Mouse (Mus musculus) midbrain, embryonic 11.5 days (tissue): ENCODE measurements around the gene Ccnjl. TPM values are rescaled to one million over a fixed set of nuclear protein-coding genes. Genes with fewer than 3 reads are reported as not detected.

Source experiments
- ATAC-seq: fragments of 200-750 bp; cut with Nextera tagmentation; 2 replicates; pipeline ENCODE4 v1.8.0; 2017; ENCODE audit warnings: moderate TSS enrichment, moderate library complexity; ENCODE audit not compliant: low FRiP score
- DNase-seq: peaks from one replicate; pipeline ENCODE4 v3.0.0; 2015; ENCODE audit warnings: low spot score; ENCODE audit errors: missing footprints
- H3K27ac ChIP-seq: fragments of 300-500 bp; sonication (generic); 2 replicates; pipeline ENCODE4 v1.5.1; 2014; ENCODE audit warnings: low read depth, low read length
- H3K27me3 ChIP-seq: fragments of 300-500 bp; sonication (generic); 2 replicates; pipeline ENCODE4 v1.6.1; 2014; ENCODE audit warnings: mild to moderate bottlenecking, low read length, moderate library complexity, mixed read lengths; ENCODE audit not compliant: control insufficient read depth, insufficient read depth
- H3K36me3 ChIP-seq: fragments of 300-500 bp; sonication (generic); 2 replicates; pipeline ENCODE4 v1.6.1; 2014; ENCODE audit warnings: mild to moderate bottlenecking, low read length, moderate library complexity, mixed read lengths; ENCODE audit not compliant: control insufficient read depth, insufficient read depth
- H3K4me1 ChIP-seq: fragments of 300-500 bp; sonication (generic); 2 replicates; pipeline ENCODE4 v1.6.1; 2014; ENCODE audit warnings: low read length; ENCODE audit not compliant: control insufficient read depth, insufficient read depth
- H3K4me2 ChIP-seq: fragments of 300-500 bp; sonication (generic); 2 replicates; pipeline ENCODE4 v1.6.1; 2014; ENCODE audit warnings: mild to moderate bottlenecking, moderate library complexity
- H3K4me3 ChIP-seq: fragments of 300-500 bp; sonication (generic); 2 replicates; pipeline ENCODE4 v1.5.1; 2014; ENCODE audit warnings: low read depth, low read length
- H3K9ac ChIP-seq: fragments of 300-500 bp; sonication (generic); 2 replicates; pipeline ENCODE4 v1.6.1; 2014; ENCODE audit warnings: low read length
- H3K9me3 ChIP-seq: fragments of 300-500 bp; sonication (generic); 2 replicates; pipeline ENCODE4 v1.6.1; 2016; ENCODE audit warnings: low read length; ENCODE audit not compliant: control insufficient read depth
- WGBS: fragments of 180-500 bp; shearing (Covaris S2); extraction: QIAGEN DNeasy Blood & Tissue Kit; methylation state at CpG from one replicate; pipeline ENCODE4 v1.1.7; 2014; 5-methylcytosine and 5-hydroxymethylcytosine counted together
- polyA plus RNA-seq: library from polyadenylated mRNA; unstranded; fragments of >200 nt; fragmentation: Nextera tagmentation; extraction: Ambion mirVana; gene quantifications from 2 replicates; pipeline ENCODE4 v1.2.1, GENCODE M21; 2014

The Ccnjl gene
- polyA plus RNA-seq, 1 experiment from 2014 or later: 40.2 TPM

DNA sequence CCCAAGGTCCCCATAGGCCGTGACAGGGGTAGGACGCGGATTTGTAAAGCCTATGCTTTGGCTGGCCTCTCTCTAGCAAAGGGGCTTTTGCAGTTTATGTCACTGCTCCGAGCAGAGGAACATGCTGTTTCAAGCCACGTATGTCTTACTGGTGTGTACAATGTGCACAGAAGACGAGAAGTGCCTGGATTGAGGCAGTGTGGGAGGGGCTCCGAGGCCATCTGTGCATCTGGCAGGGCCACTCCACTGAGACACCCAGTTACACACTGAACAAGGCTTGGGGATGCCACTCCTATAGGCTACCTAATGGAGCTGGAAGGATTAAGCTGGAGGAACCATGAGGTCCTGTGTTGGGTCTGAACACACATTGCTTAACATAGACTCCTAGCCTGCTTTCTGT lies 89.8 kb downstream of the Ccnjl start:
- Histone ChIP-seq H3K4me2 (no peak overlapping the region), H3K9me3 (peaks cover 5% of the 10 kb centered on the region; the same call in 1 of the 2 replicates), H3K27me3 (no peaks in the 10 kb centered on the region), H3K27ac (no peak overlapping the region), H3K36me3 (no peaks in the 10 kb centered on the region), H3K4me3 (no peak overlapping the region), H3K9ac (0 out of 2 replicates have a peak overlapping the region, but pooled peaks have one; percentile 6), H3K4me1 (peaks cover 6% of the 10 kb centered on the region; the same call in 1 of the 2 replicates)
- DNase-seq (peak; percentile 84), ATAC-seq (peak; percentile 59)
- WGBS: 53% methylated on average over 7 of the region's 7 CpGs

DNA sequence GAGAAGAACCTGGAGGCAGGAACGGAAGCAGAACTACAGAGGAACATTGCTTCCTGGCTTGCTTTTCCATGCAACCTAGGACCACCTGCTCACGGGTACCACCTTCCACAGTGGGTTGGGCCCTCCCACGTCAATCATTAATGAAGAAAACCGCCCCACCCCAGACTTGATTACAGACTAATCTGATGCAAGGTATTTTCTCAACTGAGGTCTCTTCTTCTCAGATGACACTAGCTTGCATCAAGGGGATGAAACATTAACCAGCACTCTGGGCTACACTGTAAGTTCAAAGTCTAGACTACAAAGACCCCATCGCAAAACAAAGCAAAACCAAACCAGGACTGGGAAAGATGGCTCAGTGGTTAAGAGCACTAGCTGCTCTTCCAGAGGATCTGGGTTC lies 93.2 kb downstream of the Ccnjl start:
- H3K4me3 ChIP-seq: no peak overlapping the region
- no peaks in the 10 kb centered on the region for H3K9me3 ChIP-seq
- no peaks in the 10 kb centered on the region for H3K27me3 ChIP-seq
- ATAC-seq (no peak), DNase-seq (no peak)
- H3K4me1 ChIP-seq: peaks cover 9% of the 10 kb centered on the region; the same call in 1 of the 2 replicates
- WGBS: 87% methylated on average over 5 of the region's 5 CpGs
- no peaks in the 10 kb centered on the region for H3K36me3 ChIP-seq
- no peak overlapping the region for H3K27ac ChIP-seq
- H3K9ac ChIP-seq: no peak overlapping the region
- no peak overlapping the region for H3K4me2 ChIP-seq

DNA sequence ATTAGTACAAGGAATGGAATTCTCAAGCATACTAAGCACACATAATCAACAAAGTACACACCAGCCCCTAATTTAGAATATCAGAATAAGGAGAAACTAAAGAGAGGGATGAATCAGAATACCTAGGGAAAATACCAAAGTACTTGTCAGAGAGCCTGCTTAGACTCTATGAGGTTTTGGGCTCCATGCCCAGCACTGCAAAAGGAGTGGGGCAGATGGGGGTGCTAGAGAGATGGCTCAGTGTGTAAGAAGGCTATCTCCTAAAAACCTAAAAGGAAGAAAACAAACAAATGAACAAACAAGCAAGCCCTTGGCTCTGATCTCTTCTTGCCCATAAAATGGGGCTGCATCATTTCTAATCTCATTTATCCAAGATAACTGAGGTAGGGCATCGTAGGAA lies 95.8 kb downstream of the Ccnjl start:
- Histone ChIP-seq H3K9ac (no peak overlapping the region), H3K9me3 (no peaks in the 10 kb centered on the region), H3K27ac (no peak overlapping the region), H3K27me3 (no peaks in the 10 kb centered on the region), H3K4me3 (no peak overlapping the region), H3K4me1 (peaks cover 10% of the 10 kb centered on the region; the same call in 1 of the 2 replicates), H3K4me2 (no peak overlapping the region), H3K36me3 (no peaks in the 10 kb centered on the region)
- DNase-seq (peak; percentile 21), ATAC-seq (no peak)
- 88% methylated on average over 1 of the region's 1 CpGs for WGBS

DNA sequence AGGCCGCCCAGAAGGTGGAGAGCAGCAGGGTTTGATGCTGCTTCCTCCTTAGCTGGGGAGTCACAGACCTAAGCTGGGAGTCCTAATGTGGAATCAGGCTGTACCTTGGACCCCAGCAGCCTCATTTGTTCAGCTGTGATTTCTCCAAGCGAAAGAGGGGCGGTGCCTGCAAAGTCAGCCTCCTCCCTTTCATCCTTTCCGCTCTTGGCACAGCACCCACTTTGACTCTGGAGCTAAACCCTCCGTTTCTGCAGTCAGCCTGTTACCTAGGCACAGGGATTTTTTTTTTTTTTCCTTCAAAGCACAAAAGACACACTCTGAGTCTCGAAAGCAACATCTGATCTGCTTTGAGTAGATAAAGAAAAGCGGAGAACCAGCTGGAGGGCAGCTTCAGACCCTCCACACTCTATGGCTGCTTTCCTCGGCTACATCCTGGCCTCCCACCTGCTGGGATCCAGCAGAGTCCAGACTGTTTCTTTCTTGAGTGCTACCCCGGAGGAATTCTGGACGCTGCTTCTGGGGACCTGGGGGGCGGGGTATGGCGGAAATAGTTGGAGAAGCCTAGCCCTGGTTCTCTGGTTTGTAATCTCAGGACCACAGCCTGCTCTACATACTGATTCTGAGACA lies 97.8 kb downstream of the Ccnjl start:
- Histone ChIP-seq H3K27ac (no peak overlapping the region), H3K4me3 (no peak overlapping the region), H3K27me3 (no peaks in the 10 kb centered on the region), H3K4me2 (peak overlapping the region; percentile 25), H3K9ac (peak overlapping the region; percentile 31; the same call in 1 of the 2 replicates), H3K36me3 (no peaks in the 10 kb centered on the region), H3K4me1 (peaks cover 10% of the 10 kb centered on the region; the same call in 1 of the 2 replicates), H3K9me3 (no peaks in the 10 kb centered on the region)
- 7% methylated on average over 12 of the region's 12 CpGs for WGBS
- DNase-seq (peak; percentile 90), ATAC-seq (peak; percentile 43; the same call in 1 of the 2 replicates)

DNA sequence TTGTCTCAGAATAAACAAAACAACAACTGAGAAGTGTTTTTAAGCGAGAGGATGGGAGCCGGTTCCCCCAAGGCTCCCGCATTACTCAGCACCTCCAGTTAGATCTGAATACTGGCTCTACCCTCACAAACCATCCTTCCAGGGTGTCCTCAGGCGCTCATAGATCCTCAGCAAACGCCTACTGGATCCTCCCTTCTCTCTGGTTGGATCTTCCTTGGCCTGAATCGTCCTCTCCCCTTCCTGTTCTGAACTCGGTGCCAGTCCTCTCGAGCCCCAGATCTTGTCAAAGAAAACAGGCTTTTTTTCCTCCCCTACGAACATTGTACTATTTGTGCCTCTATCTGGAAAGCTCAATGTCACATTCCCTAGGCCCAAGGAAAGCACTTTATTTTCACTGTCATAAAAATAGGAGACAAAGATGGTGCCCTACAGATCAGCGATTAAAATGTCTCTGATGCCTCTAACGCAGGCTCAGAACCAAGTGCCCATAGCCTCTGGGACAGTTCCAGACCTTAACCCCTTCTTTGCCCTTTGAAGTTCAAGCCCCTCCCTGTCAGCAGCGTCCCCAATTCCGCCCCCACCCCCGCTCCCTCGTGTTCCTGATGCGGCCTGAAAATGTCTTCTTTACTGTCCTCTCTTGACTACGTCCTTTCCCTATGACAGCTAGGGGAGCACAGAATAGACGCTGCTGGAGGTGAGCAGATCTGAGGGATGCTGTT lies 98.5 kb downstream of the Ccnjl start:
- Histone ChIP-seq H3K9ac (peak overlapping the region; percentile 31; the same call in 1 of the 2 replicates), H3K4me2 (peak overlapping the region; percentile 25), H3K27ac (no peak overlapping the region), H3K4me3 (no peak overlapping the region), H3K36me3 (no peaks in the 10 kb centered on the region), H3K27me3 (no peaks in the 10 kb centered on the region), H3K4me1 (peaks cover 10% of the 10 kb centered on the region; the same call in 1 of the 2 replicates), H3K9me3 (no peaks in the 10 kb centered on the region)
- DNase-seq (no peak), ATAC-seq (0 out of 2 replicates have a peak, but pooled peaks have one; percentile 23)
- 33% methylated on average over 18 of the region's 18 CpGs for WGBS

DNA sequence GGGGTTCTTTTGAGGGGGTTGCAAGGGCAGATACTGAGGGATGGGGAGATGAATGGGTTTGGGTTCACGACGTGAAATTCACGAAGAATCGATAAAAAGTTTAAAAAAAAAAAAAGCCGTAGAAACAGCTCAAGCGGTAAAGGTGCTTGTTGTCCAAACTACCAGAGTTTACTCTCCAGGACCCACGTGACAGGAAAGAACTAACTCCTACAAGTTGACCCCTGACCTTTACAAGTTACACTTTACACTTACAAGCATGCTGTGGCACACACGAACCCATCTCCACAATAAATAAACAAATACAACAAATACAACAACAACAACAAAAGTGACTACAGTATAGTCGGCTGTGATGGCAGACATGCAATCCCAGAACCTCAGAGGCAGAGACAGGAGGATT lies 103.1 kb downstream of the Ccnjl start:
- Histone ChIP-seq H3K4me3 (no peak overlapping the region), H3K27ac (no peak overlapping the region), H3K36me3 (no peaks in the 10 kb centered on the region), H3K27me3 (no peaks in the 10 kb centered on the region), H3K4me2 (no peak overlapping the region), H3K9ac (no peak overlapping the region), H3K4me1 (peaks cover 14% of the 10 kb centered on the region), H3K9me3 (no peaks in the 10 kb centered on the region)
- DNase-seq: no peak
- 88% methylated on average over 9 of the region's 9 CpGs for WGBS
- no peak for ATAC-seq

DNA sequence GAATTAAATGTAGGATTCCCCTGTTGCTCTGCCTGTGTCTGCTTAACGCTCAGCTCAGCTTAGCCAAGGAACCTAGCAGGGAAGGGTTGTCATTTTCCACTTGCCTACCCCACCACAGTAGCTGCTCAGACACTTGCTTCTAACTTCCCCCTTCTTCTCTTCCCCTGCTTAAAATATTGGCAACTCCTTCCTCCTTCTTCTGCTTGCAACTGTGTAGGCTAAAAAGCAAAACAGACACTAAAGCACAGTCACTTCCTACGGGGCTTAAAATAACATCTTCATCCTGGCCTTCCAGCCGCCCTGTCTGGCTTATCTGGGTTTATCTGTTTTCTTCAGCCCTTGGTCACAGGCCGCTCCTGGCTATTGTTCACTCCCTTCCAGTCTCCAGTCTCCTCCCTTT lies 104.0 kb downstream of the Ccnjl start:
- Histone ChIP-seq H3K9me3 (no peaks in the 10 kb centered on the region), H3K36me3 (no peaks in the 10 kb centered on the region), H3K4me1 (peaks cover 5% of the 10 kb centered on the region; the same call in 1 of the 2 replicates), H3K27ac (no peak overlapping the region), H3K9ac (no peak overlapping the region), H3K4me3 (no peak overlapping the region), H3K4me2 (no peak overlapping the region), H3K27me3 (no peaks in the 10 kb centered on the region)
- DNase-seq (no peak), ATAC-seq (no peak)
- WGBS: 47% methylated on average over 4 of the region's 4 CpGs

DNA sequence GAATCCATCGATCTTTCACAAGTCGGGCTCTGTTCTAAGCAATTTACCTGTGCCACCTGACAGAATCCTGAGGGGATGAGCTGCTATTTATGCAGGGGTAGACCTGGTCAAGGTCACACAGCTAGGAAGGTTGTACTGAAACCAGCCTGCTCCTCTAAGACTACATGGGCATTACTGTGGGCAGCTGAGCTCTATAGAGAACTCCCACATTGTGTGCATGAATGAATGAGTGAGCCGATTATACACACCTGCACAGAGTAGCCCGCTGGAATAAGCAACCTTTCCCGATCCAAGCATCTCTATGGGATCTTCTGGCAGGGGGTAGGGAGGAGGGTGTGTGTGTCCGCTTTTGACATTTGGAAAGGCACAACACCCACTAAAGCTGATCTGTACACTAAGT lies 104.6 kb downstream of the Ccnjl start:
- ATAC-seq: peak; percentile 25; the same call in 1 of the 2 replicates
- H3K27ac ChIP-seq: no peak overlapping the region
- H3K4me1 ChIP-seq: peaks cover 5% of the 10 kb centered on the region; the same call in 1 of the 2 replicates
- H3K36me3 ChIP-seq: no peaks in the 10 kb centered on the region
- no peaks in the 10 kb centered on the region for H3K27me3 ChIP-seq
- DNase-seq: no peak
- H3K9ac ChIP-seq: peak overlapping the region; percentile 4; the same call in 1 of the 2 replicates
- H3K4me2 ChIP-seq: no peak overlapping the region
- WGBS: 74% methylated on average over 6 of the region's 6 CpGs
- no peak overlapping the region for H3K4me3 ChIP-seq
- no peaks in the 10 kb centered on the region for H3K9me3 ChIP-seq
